Mouse (Mus musculus): ENCODE results near the gene Dnajc7.
"Not testable (repeated sequence)": the region's sequence is repeated elsewhere in the genome, so short reads cannot be mapped to it uniquely, and the experiment has no call there.

Dnajc7 gene

GRCm38 (mm10) chr11:100552842-100553241, 67.1 kb downstream of the Dnajc7 start:
- DNase-seq (ENCODE audit: inconsistent age in 2 of 2, low spot score in 1 of 2): peak in 1 of 2 experiments; percentile 65

DNA sequence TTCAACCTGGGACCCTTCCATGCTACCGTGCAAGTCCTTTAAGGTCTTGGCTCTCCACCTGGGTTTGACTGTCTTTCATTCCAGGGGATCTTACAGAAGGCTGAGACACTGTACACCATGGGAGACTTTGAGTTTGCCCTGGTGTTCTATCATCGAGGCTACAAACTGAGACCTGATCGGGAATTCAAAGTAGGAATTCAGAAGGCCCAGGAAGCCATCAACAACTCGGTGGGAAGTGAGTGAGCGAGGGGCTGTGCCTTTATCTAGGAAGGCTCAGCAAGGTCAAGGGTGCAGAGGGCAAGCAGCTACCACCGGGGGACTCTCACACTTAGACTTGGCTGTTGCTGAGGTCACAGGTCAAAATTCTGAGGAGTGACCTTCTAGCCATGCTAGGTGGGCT, 69.9 kb downstream of the Dnajc7 start:
- peak in 1 of 2 experiments; percentile 31 for DNase-seq (ENCODE audit: inconsistent age in 2 of 2, low spot score in 1 of 2)

GRCm38 (mm10) chr11:100549466-100549865, 70.5 kb downstream of the Dnajc7 start:
- DNase-seq (ENCODE audit: inconsistent age in 2 of 2, low spot score in 1 of 2): no peak

GRCm38 (mm10) chr11:100548141-100548540, 71.8 kb downstream of the Dnajc7 start:
- no peak for DNase-seq (ENCODE audit: inconsistent age in 2 of 2, low spot score in 1 of 2)

- DNase-seq (ENCODE audit: inconsistent age in 2 of 2, low spot score in 1 of 2): peak in 1 of 2 experiments; percentile 31
Observed at GRCm38 (mm10) chr11:100546955-100547354, 73.0 kb downstream of the Dnajc7 start.

DNA sequence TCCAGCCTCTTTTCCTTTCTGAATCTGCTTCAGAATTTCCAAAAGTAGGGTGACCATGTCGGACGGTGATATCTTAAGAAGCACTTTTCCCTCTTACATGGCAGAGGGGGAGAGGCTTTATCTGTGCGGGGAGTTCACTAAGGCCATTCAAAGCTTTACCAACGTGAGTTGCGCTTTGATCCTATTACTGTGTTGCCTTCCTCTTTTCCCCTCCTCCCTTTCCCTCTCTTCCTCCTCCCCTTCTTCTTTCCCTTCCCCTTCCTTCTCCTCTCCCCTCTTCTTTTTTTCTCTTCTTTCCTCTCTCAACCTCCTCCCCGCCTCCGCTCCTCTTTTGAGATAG, 74.3 kb downstream of the Dnajc7 start:
- DNase-seq (ENCODE audit: inconsistent age in 2 of 2, low spot score in 1 of 2): no peak

DNA sequence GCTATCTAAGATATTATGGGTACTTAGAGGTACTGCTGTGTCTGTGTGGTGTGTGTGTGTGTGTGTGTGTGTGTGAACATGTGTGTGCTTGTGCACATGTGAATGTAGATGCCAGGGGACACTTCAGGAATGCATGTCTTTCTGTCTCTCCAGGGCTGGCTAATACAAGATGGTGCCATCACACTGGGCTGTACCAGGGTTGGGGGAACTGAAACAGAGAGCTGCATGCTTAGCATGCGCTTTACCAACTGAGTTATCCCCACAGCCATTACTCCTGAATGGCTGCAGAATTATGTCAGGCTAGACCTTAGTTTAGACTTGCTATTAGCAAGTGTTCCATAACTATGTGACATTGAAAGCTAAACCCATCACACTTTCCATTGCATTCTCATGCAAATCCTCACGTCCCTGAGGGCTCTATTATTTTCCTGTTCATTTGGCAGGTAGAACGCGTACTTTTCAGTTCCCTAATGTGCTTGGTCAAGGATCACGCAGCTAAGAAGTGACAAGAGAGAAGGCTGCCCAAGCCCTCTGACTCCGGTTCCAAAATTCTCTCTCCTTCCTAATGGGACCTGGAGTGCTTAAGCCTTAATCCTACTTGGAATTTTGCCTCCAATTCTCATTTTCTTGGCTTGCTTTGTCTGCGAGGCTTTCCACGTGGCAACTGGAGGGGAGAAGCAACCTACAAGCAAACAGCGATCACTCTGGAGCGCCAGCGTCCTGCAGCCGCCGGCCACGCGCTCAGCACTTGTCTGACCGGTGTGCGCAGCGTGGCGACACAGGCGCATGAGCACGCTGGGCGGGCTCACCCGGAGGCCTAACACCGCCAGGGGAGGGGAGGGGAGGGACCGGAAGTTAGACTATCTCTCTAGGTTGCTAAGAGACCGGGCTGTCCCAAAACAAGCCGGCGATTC, 74.9 kb downstream of the Dnajc7 start, which contains the start of gene Ttc25:
Ttc25 (plus strand) TSS at position 776 of the 914 bp plus-strand sequence.
- DNase-seq (ENCODE audit: inconsistent age in 2 of 2, low spot score in 1 of 2): peak; percentile 95 to 97

DNA sequence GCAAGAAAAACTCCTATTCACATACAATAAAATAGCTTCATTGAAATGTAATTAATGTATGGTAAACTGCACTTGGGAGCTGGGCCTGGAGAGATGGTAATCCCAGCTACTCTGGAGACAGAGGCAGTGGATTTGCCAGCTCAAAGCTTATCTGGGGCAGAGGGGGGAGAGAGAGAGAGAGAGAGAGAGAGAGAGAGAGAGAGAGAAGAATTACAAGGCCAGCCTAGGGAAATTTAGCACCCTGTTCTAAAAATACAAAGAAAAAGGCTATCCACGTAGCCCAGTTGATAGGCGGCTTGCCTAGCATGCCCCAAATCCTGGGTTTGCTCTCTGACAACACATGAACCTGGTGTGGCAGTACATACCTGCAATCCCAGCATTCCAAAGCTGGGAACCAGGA, 78.4 kb downstream of the Dnajc7 start:
- DNase-seq (ENCODE audit: inconsistent age in 2 of 2, low spot score in 1 of 2): peak in 1 of 2 experiments; percentile 74

GRCm38 (mm10) chr11:100540966-100541365, 79.0 kb downstream of the Dnajc7 start:
- DNase-seq (ENCODE audit: inconsistent age in 2 of 2, low spot score in 1 of 2): peak; percentile 70 to 87

DNA sequence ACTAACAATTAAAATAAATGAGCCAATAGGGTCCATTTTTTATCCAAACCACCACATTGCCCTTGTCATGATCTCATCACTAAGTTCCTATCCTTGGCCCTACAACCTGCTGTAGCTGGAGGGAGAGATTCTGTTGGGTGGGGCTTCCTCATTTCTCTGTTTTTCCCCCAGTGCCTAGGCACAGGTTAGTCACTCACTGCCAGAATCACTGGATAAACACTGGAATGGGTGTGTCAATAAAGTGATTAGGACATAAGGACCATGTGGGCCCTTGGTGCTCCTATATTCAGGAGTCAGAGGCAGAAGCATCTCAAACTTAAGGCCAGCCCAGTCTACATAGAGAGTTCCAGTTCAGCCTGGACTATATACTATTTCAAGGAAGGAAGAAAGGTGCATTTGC, 83.5 kb downstream of the Dnajc7 start:
- no peak for DNase-seq (ENCODE audit: inconsistent age in 2 of 2, low spot score in 1 of 2)

DNA sequence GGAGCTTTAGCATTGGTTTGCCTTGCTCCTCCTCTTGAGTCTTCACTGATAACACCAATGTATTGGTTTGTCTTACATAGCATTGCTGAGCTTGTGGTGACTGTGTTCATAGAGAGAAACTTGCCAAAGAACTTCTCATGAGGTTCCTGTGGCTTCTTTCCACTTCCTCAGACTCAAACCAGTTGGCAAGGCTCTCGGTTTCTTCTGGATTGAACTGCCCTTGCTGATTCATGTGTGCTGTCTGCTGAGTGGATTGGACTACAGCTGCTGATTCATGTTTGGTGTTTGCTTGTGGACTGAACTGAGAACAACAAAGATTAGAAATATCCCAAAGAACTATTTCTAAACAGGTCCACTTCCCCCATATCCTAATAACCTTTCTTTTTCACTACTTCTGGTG, 84.0 kb downstream of the Dnajc7 start:
- peak in 1 of 2 experiments; percentile 68 for DNase-seq (ENCODE audit: inconsistent age in 2 of 2, low spot score in 1 of 2)

DNA sequence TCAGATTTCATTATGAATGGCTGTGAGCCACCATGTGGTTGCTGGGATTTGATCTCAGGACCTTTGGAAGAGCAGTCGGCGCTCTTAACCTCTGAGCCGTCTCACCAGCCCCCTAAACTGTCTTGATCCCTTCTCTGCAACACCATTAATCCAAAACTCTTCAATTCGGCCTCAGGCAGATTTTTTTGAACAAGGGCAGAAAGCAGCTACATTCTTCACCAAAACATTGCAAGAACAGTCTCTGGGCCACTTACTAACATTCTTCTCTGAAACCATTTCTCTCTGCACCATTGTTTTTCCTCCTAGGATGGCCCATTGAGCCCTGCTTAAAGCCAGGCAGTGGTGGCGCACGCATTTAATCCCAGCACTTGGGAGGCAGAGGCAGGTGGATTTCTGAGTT, 85.1 kb downstream of the Dnajc7 start:
- DNase-seq (ENCODE audit: inconsistent age in 2 of 2, low spot score in 1 of 2): not testable (repeated sequence)

- DNase-seq (ENCODE audit: inconsistent age in 2 of 2, low spot score in 1 of 2): not testable (repeated sequence)
Observed at GRCm38 (mm10) chr11:100534411-100534810, 85.6 kb downstream of the Dnajc7 start.

DNA sequence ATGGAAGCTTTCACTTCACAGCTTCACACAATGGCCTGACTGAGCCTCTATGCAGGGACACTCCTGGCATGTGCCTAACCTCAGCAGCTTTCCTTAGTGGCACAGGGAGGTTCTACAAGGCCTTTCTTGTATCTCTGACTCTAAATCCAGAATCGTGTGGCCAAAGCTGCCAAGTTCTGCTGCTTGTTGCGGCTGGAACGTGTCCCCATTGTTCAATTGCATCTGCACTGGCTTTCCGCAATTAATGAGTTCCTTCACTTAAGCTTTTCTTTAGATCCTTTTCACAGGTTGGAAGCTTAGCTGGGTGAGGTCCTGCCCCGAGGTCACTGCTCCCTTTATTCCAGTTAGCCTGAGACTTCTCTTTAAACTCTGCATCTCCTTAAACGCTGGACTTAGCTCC, 86.1 kb downstream of the Dnajc7 start:
- no peak for DNase-seq (ENCODE audit: inconsistent age in 2 of 2, low spot score in 1 of 2)

All from adrenal gland, adult (tissue).